Mouse (Mus musculus) liver, adult 2 months (tissue): ENCODE data around the gene Mindy4.

Experiments
- CTCF ChIP-seq: fragments of 200-500 bp; IDR thresholded peaks from 2 replicates; pipeline ENCODE4 v1.5.1; 2011; ENCODE audit warnings: low read depth, low read length, control low read depth
- POLR2A ChIP-seq: fragments of 200-500 bp; IDR thresholded peaks from 2 replicates; pipeline ENCODE4 v1.6.1; 2011; ENCODE audit warnings: low read length, control low read depth; ENCODE audit not compliant: insufficient read depth; ENCODE audit errors: extremely low read depth

DNA sequence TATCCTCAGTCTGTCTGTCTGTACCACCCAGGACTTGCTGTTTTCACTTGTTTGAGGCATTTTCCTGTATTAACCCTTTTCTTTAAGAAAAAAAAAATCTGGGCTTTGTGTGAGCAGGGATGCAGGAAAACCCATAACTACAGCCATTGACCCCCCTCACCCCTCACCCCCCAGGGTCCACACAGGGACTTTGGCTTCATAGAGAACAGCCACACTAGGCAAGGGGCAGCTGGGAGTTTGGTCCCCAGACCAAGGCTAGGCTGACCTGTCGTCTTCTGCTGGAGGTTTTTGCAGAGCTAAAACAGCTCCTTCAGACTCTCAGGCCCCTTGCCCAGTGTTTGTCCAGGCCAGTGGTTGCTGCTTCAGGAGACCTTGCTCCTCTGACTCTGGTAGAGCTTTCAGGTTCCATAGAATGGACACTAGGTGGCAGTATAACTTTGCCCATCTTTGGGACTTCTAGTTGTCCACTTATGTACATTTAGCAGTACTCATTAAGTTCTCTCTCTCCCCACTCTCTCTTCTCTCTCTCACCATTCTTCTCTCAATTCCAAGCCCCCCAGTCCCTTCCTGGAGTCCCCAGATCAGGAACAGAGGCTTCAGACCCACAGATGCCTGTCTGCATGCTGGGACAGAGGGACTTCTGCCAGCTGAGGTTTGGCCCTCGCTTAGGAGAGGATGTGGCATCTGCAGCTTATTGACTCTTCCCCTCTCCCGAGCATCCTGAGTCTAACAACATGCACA lies 29.5 kb downstream of the Mindy4 start:
- TF ChIP-seq POLR2A (no peak), CTCF (peak; percentile 46)
